ENCODE assay signal across 9 mouse cellular contexts in genomic region chr17:24722220-24722924, GRCm38 (mm10). TPM values are rescaled to one million over a fixed set of nuclear protein-coding genes. Genes with fewer than 3 reads are reported as not detected.
DNase-seq lines count a peak whose midpoint lies in the region; ATAC-seq lines count a peak whose summit lies in the region.
"Had no signal": no experiment of that assay in that cellular context is flagged by ENCODE, and none has a peak within 500 bp of the region (broad histone marks: within the 10 kb centered on the region; RNA-seq: fewer than 3 reads in every experiment).

No protein-coding gene starts in this region.

- ATAC-seq in lung, embryonic 16.5 days (ENCODE audit: low read depth), result no peak
- no peak for ATAC-seq in embryonic facial prominence, embryonic 15.5 days (ENCODE audit: insufficient number of reproducible peaks, low FRiP score, low TSS enrichment, low read depth)
- ATAC-seq in limb, embryonic 15.5 days (ENCODE audit: insufficient number of reproducible peaks, low FRiP score, low TSS enrichment, low read depth), result no peak
- no peak for ATAC-seq in stomach, embryonic 15.5 days (ENCODE audit: insufficient read depth, low FRiP score, low read depth)
- ATAC-seq in inflammation-experienced regulatory T-cells, adult 6 months, result no peak

- 0 out of 2 replicates have a peak overlapping the region, but pooled peaks have one; percentile 37 for H3K9ac ChIP-seq in lung, embryonic 16.5 days (ENCODE audit: low read length)
- 0 out of 2 replicates have a peak overlapping the region, but pooled peaks have one; percentile 3 for H3K9ac ChIP-seq in embryonic facial prominence, embryonic 15.5 days
- no peak overlapping the region for H3K9ac ChIP-seq in limb, embryonic 15.5 days
- no peak overlapping the region for H3K9ac ChIP-seq in stomach, embryonic 15.5 days

- WGBS in lung, embryonic 16.5 days, result 29% methylated on average over 13 of the region's 13 CpGs
- WGBS in embryonic facial prominence, embryonic 15.5 days, result 29% methylated on average over 13 of the region's 13 CpGs
- WGBS in limb, embryonic 15.5 days, result 30% methylated on average over 13 of the region's 13 CpGs
- WGBS in stomach, embryonic 15.5 days, result 30% methylated on average over 13 of the region's 13 CpGs

- H3K9me3 ChIP-seq in lung, embryonic 16.5 days (ENCODE audit: control insufficient read depth, low read length), result no peaks in the 10 kb centered on the region
- no peaks in the 10 kb centered on the region for H3K9me3 ChIP-seq in embryonic facial prominence, embryonic 15.5 days (replicated peaks)
- H3K9me3 ChIP-seq in limb, embryonic 15.5 days, result no peaks in the 10 kb centered on the region
- H3K9me3 ChIP-seq in stomach, embryonic 15.5 days, result no peaks in the 10 kb centered on the region

- peaks cover 12% of the 10 kb centered on the region for H3K36me3 ChIP-seq in lung, embryonic 16.5 days (ENCODE audit: control insufficient read depth, insufficient read depth, low read length)
- H3K36me3 ChIP-seq in embryonic facial prominence, embryonic 15.5 days, result peaks cover 22% of the 10 kb centered on the region
- peaks cover 26% of the 10 kb centered on the region for H3K36me3 ChIP-seq in limb, embryonic 15.5 days
- H3K36me3 ChIP-seq in stomach, embryonic 15.5 days, result peaks cover 19% of the 10 kb centered on the region

- H3K27me3 ChIP-seq in lung, embryonic 16.5 days (ENCODE audit: control insufficient read depth, insufficient read depth, low read depth, low read length), result no peaks in the 10 kb centered on the region
- no peaks in the 10 kb centered on the region for H3K27me3 ChIP-seq in embryonic facial prominence, embryonic 15.5 days
- H3K27me3 ChIP-seq in limb, embryonic 15.5 days, result no peaks in the 10 kb centered on the region
- H3K27me3 ChIP-seq in stomach, embryonic 15.5 days (replicated peaks), result no peaks in the 10 kb centered on the region

- H3K4me3 ChIP-seq in lung, embryonic 16.5 days (ENCODE audit: low read length), result no peak overlapping the region
- peak overlapping the region; percentile 93; the same call in 1 of the 2 replicates for H3K4me3 ChIP-seq in embryonic facial prominence, embryonic 15.5 days (replicated peaks)
- peak overlapping the region; percentile 76; the same call in 1 of the 2 replicates for H3K4me3 ChIP-seq in limb, embryonic 15.5 days
- H3K4me3 ChIP-seq in stomach, embryonic 15.5 days (replicated peaks), result peak overlapping the region; percentile 86; the same call in 1 of the 2 replicates

- H3K4me1 ChIP-seq in lung, embryonic 16.5 days (replicated peaks; ENCODE audit: control insufficient read depth, insufficient read depth, low read length), result peaks cover 31% of the 10 kb centered on the region
- peaks cover 32% of the 10 kb centered on the region for H3K4me1 ChIP-seq in embryonic facial prominence, embryonic 15.5 days
- peaks cover 32% of the 10 kb centered on the region for H3K4me1 ChIP-seq in limb, embryonic 15.5 days
- H3K4me1 ChIP-seq in stomach, embryonic 15.5 days, result peaks cover 20% of the 10 kb centered on the region

- H3K4me2 ChIP-seq in lung, embryonic 16.5 days (ENCODE audit: low read depth, low read length), result peak overlapping the region; percentile 89
- peak overlapping the region; percentile 62 for H3K4me2 ChIP-seq in embryonic facial prominence, embryonic 15.5 days (replicated peaks)
- 0 out of 2 replicates have a peak overlapping the region, but pooled peaks have one; percentile 6 for H3K4me2 ChIP-seq in limb, embryonic 15.5 days
- peak overlapping the region; percentile 80 for H3K4me2 ChIP-seq in stomach, embryonic 15.5 days

- H3K27ac ChIP-seq in lung, embryonic 16.5 days (ENCODE audit: low read length), result no peak overlapping the region
- 0 out of 2 replicates have a peak overlapping the region, but pooled peaks have one; percentile 29 for H3K27ac ChIP-seq in embryonic facial prominence, embryonic 15.5 days (replicated peaks)
- no peak overlapping the region for H3K27ac ChIP-seq in limb, embryonic 15.5 days
- peak overlapping the region; percentile 90; the same call in 1 of the 2 replicates for H3K27ac ChIP-seq in stomach, embryonic 15.5 days

- DNase-seq in lung, adult 18-20 months, result no peak
- no peak for DNase-seq in adrenal gland, adult 8-10 months
- DNase-seq in urinary bladder, adult 18-20 months (ENCODE audit: low spot score in 2 of 2), result no peak

RNA-seq across cellular contexts. Expression of gene Ndufb10, which starts 1.9 kb away (rescaled TPM):
- polyA plus RNA-seq in lung, embryonic 16.5 days (2015; fragmentation: Nextera tagmentation; extraction: Ambion mirVana), result 204 and 217 TPM in 2 replicates
- polyA plus RNA-seq in embryonic facial prominence, embryonic 15.5 days (2015; fragmentation: Nextera tagmentation; extraction: Ambion mirVana), result 223 and 227 TPM in 2 replicates
- polyA plus RNA-seq in limb, embryonic 15.5 days (2015; fragmentation: Nextera tagmentation; extraction: Ambion mirVana), result 208 and 226 TPM in 2 replicates
- 238 and 259 TPM in 2 replicates for polyA plus RNA-seq in stomach, embryonic 15.5 days (2015; fragmentation: Nextera tagmentation; extraction: Ambion mirVana)
- 100 to 1,000 TPM; 234 to 249 (median 238) TPM for polyA plus RNA-seq in inflammation-experienced regulatory T-cells, adult 6 months (2017; shearing (Covaris generic))
- 100 to 1,000 TPM; 199 to 268 (median 237) TPM for total RNA-seq in adrenal gland, adult 8-10 months (2022)

RNA-seq across cellular contexts. Expression of gene Rps2, which starts 4.5 kb away (rescaled TPM):
- 1,342 and 1,356 TPM in 2 replicates for polyA plus RNA-seq in lung, embryonic 16.5 days (2015; fragmentation: Nextera tagmentation; extraction: Ambion mirVana)
- 1,508 and 1,594 TPM in 2 replicates for polyA plus RNA-seq in embryonic facial prominence, embryonic 15.5 days (2015; fragmentation: Nextera tagmentation; extraction: Ambion mirVana)
- polyA plus RNA-seq in limb, embryonic 15.5 days (2015; fragmentation: Nextera tagmentation; extraction: Ambion mirVana), result 1,428 and 1,497 TPM in 2 replicates
- 1,497 and 1,515 TPM in 2 replicates for polyA plus RNA-seq in stomach, embryonic 15.5 days (2015; fragmentation: Nextera tagmentation; extraction: Ambion mirVana)
- 100 to 1,000 TPM; 452 to 883 (median 453) TPM for polyA plus RNA-seq in inflammation-experienced regulatory T-cells, adult 6 months (2017; shearing (Covaris generic))
- 100 to 1,000 TPM; 571 to 651 (median 615) TPM for total RNA-seq in adrenal gland, adult 8-10 months (2022)

RNA-seq across cellular contexts. Expression of gene Rnf151, which starts 4.5 kb away (rescaled TPM):
- polyA plus RNA-seq in lung, embryonic 16.5 days (2015; fragmentation: Nextera tagmentation; extraction: Ambion mirVana), result 0.35 TPM in 1 of 2 replicates, not detected in the other
- 0.16 and 0.24 TPM in 2 replicates for polyA plus RNA-seq in embryonic facial prominence, embryonic 15.5 days (2015; fragmentation: Nextera tagmentation; extraction: Ambion mirVana)
- 0.29 TPM in 1 of 2 replicates, not detected in the other for polyA plus RNA-seq in limb, embryonic 15.5 days (2015; fragmentation: Nextera tagmentation; extraction: Ambion mirVana)
- polyA plus RNA-seq in stomach, embryonic 15.5 days (2015; fragmentation: Nextera tagmentation; extraction: Ambion mirVana), result 0.19 TPM in 1 of 2 replicates, not detected in the other
- polyA plus RNA-seq in inflammation-experienced regulatory T-cells, adult 6 months (2017; shearing (Covaris generic)), result not detected
- not detected for total RNA-seq in adrenal gland, adult 8-10 months (2022)
- total RNA-seq: common myeloid progenitor, adult 5-6 weeks had no signal

RNA-seq across cellular contexts. Expression of gene Rpl3l, which starts 5.2 kb away (rescaled TPM):
- polyA plus RNA-seq in lung, embryonic 16.5 days (2015; fragmentation: Nextera tagmentation; extraction: Ambion mirVana), result not detected in 2 replicates
- not detected in 2 replicates for polyA plus RNA-seq in embryonic facial prominence, embryonic 15.5 days (2015; fragmentation: Nextera tagmentation; extraction: Ambion mirVana)
- 0.30 TPM in 1 of 2 replicates, not detected in the other for polyA plus RNA-seq in limb, embryonic 15.5 days (2015; fragmentation: Nextera tagmentation; extraction: Ambion mirVana)
- polyA plus RNA-seq in stomach, embryonic 15.5 days (2015; fragmentation: Nextera tagmentation; extraction: Ambion mirVana), result 0.15 TPM in 1 of 2 replicates, not detected in the other
- polyA plus RNA-seq in inflammation-experienced regulatory T-cells, adult 6 months (2017; shearing (Covaris generic)), result not detected
- under 1 TPM in 1 of 4 experiments, not detected in 3; 0.49 TPM for total RNA-seq in adrenal gland, adult 8-10 months (2022)

RNA-seq across cellular contexts. Expression of gene Msrb1, which starts 14.1 kb away (rescaled TPM):
- 36.1 and 39.4 TPM in 2 replicates for polyA plus RNA-seq in lung, embryonic 16.5 days (2015; fragmentation: Nextera tagmentation; extraction: Ambion mirVana)
- 26.6 and 27.9 TPM in 2 replicates for polyA plus RNA-seq in embryonic facial prominence, embryonic 15.5 days (2015; fragmentation: Nextera tagmentation; extraction: Ambion mirVana)
- 25.9 and 26.8 TPM in 2 replicates for polyA plus RNA-seq in limb, embryonic 15.5 days (2015; fragmentation: Nextera tagmentation; extraction: Ambion mirVana)
- 37.0 and 41.4 TPM in 2 replicates for polyA plus RNA-seq in stomach, embryonic 15.5 days (2015; fragmentation: Nextera tagmentation; extraction: Ambion mirVana)
- 10 to 100 TPM; 27.2 to 34.4 (median 28.6) TPM for polyA plus RNA-seq in inflammation-experienced regulatory T-cells, adult 6 months (2017; shearing (Covaris generic))
- total RNA-seq in adrenal gland, adult 8-10 months (2022), result 10 to 100 TPM; 87.3 to 91.3 (median 89.0) TPM

Comparison
In these comparisons a context has a peak if more than half of its experiments do, and no peak if none do; other contexts are left out.
1. H3K27ac ChIP-seq: peak in embryonic facial prominence, embryonic 15.5 days (single experiment) and stomach, embryonic 15.5 days (single experiment); none in lung, embryonic 16.5 days (single experiment) and limb, embryonic 15.5 days (single experiment).
2. H3K4me2 ChIP-seq: peak in every context shown above with its lines; median percentile 89 in lung, embryonic 16.5 days; 80 in stomach, embryonic 15.5 days; 62 in embryonic facial prominence, embryonic 15.5 days; 6 in limb, embryonic 15.5 days.
3. H3K9ac ChIP-seq: peak in lung, embryonic 16.5 days (single experiment) and embryonic facial prominence, embryonic 15.5 days (single experiment); none in limb, embryonic 15.5 days (single experiment) and stomach, embryonic 15.5 days (single experiment).